Mouse (Mus musculus) induced T-regulatory cell, adult 2 months (primary cell): ENCODE results near the gene Pcyox1.
"Not testable (repeated sequence)": the region's sequence is repeated elsewhere in the genome, so short reads cannot be mapped to it uniquely, and the experiment has no call there.

Experiments
- DNase-seq: peaks from one replicate; pipeline ENCODE4 v3.0.0-alpha.2; 2012; ENCODE audit warnings: low read depth

The Pcyox1 gene

GRCm38 (mm10) chr6:86397257-86397980, 465 bp upstream of the Pcyox1 start:
- no peak for DNase-seq

DNA sequence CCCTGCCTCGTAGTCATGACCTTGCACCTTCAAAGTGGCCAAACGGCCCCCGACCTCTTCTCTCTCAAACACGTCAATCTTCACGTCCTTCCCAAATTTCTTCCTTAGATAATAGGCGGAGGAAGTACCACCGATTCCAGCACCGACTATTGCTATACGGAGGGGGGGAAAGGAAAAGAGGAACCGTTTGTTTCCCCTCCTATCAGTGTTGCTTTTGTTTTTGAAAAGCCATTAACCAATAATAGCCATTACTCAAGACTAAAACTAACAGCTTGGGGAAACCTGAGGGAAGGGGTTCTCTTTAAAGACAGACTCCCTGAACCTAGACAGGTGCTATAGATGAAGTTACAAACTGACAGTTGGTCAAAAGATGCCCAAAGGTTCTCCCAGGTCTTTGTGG, 985 bp downstream of the Pcyox1 start:
- DNase-seq: no peak

GRCm38 (mm10) chr6:86395021-86395420, 1.9 kb downstream of the Pcyox1 start:
- DNase-seq: no peak

DNA sequence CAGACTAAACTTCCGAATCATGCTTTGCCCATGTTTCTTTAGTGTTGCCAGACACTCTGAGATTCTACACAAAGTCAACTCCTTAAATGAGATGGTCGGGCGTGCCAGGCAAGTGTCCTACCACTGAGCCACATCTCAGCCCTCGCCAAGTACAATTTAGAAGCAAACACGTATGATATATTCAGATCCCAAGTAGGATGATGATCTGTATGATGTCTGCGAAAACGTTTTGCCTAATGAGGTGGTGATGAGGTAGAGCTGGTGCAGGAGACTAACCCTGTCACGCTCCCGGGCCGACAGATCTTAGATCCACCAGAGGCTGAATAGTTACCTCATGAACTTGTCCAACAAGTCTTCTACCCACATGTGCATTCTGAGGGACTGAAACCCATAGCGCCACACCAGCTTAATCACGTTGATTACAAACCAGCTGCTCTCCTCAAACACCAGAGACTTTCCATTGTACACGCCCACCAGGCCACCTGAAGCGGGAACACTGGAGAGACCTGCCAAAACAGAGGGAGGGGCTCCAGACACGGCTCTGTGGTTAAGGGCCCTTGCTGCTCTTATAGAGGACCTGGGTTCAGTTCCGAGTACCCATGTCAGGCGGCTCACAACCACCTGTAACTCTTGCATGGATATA, 2.8 kb downstream of the Pcyox1 start:
- no peak for DNase-seq

DNA sequence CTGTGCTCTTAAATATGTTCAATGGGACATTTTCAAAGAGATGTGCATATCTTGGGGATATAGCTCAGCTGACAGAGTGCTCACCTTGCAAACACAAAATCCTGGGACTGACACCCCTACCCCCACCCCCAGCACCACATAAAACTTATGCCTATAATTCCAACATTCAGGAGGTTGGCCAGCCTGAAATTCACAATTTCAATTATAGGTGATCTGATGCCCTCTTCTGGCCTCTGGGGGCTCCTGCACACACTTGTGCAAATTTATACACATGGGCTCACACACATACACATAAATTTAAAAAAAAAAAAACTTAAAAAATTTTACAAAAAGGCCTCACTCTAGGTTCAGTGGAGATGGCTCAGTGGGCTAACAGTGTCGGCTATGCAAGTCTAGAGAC, 3.8 kb downstream of the Pcyox1 start:
- no peak for DNase-seq

GRCm38 (mm10) chr6:86391326-86391725, 5.6 kb downstream of the Pcyox1 start:
- DNase-seq: peak; percentile 63

GRCm38 (mm10) chr6:86388461-86388860, 8.5 kb downstream of the Pcyox1 start:
- DNase-seq: no peak

DNA sequence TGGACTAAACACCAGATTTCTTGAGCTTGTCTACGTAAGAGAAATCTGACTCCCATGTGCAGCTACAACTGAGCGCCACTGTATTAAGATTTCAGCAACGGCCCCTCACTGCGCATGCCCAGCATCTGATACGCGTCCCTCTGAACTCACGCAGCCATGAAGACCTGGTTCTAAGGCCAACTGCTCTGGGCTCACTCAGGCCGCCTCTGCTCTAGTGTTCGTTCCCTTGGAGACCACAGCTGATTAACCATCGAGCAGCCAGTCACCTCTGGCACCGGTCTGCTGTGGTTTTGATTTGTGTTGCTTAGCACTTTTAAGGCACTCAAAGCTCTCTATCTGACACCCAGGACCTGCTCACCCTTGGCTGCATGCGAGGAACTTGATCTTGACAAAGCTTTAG, 9.6 kb downstream of the Pcyox1 start:
- no peak for DNase-seq

DNA sequence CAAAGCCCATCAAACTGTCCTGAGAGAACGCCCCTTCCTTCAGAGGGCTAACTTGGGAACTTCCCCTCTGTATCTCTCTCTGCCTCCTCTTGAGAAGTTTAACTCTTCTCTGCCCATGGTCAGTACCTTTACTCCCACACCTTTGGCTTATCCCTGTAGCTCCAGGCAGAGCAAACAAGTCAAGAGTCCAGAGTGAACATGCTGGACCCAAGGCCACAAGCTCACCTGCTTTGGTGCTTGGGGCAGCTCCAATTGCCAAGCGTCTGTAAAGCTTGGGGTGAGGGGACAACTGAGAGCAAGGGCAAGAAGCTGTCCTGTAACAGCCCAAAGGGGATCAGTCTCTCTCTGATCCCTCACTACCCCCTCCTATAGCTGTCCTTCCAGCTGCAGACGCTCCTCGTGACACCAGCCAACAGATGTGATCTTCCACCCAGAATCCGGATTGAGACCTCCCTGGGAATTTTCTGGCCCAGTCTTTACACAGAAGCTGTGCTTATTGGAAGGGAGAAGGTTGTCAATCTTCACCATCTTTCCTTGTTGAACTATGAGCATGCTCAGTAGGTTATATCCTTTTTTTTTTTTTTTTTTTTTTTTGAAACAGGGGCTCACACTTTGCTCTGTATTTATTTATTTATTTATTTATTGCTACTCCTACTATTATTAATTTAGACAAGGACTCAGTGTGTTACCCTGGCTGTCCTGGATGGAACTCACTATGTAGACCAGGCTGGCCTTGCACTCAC, 11.4 kb downstream of the Pcyox1 start:
- no peak for DNase-seq

- no peak for DNase-seq
Measured at GRCm38 (mm10) chr6:86384692-86385091, 12.3 kb downstream of the Pcyox1 start.

GRCm38 (mm10) chr6:86383370-86383769, 13.6 kb downstream of the Pcyox1 start:
- DNase-seq: no peak

- DNase-seq: no peak
Measured at GRCm38 (mm10) chr6:86382551-86382950, 14.4 kb downstream of the Pcyox1 start.

- DNase-seq: not testable (repeated sequence)
Measured at GRCm38 (mm10) chr6:86380112-86380511, 16.8 kb downstream of the Pcyox1 start.

- DNase-seq: no peak
Measured at GRCm38 (mm10) chr6:86378341-86378740, 18.6 kb downstream of the Pcyox1 start.

- no peak for DNase-seq
Measured at GRCm38 (mm10) chr6:86373556-86373955, 23.4 kb downstream of the Pcyox1 start.

- DNase-seq: no peak
Measured at GRCm38 (mm10) chr6:86371950-86372516, 24.9 kb downstream of the Pcyox1 start.

DNA sequence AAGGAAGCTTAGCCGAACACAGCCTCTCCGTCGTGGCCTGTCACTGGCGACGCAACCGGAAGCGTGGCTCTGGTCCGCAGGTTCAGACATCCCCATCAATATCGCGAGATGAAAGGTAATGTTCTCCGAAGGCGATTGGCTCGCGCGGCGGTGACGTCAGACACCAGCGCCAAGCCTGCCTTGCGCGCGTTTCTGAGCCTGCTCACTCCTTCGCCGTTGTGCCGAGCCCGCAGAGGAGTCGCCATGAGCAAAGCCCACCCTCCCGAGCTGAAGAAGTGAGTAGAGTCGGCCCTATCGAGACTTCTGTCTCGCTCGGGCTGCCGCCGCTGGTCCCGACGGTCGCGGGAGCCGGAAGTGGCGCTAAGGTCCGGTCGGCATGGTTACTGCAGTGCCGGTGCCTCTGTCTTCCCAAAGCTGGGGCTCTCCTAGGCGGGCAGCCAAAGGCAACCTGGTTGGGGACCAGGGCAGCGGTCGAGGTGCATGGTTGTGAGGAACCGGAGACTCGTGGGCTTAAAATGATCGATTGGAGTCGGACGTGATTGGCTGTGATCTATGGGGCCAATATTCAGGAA, 25.5 kb downstream of the Pcyox1 start:
- peak; percentile 97 for DNase-seq

GRCm38 (mm10) chr6:86370764-86371339, 26.1 kb downstream of the Pcyox1 start, which contains the start of gene Snrpg:
TSS of gene Snrpg (plus strand) at chr6:86371304.
- no peak for DNase-seq

DNA sequence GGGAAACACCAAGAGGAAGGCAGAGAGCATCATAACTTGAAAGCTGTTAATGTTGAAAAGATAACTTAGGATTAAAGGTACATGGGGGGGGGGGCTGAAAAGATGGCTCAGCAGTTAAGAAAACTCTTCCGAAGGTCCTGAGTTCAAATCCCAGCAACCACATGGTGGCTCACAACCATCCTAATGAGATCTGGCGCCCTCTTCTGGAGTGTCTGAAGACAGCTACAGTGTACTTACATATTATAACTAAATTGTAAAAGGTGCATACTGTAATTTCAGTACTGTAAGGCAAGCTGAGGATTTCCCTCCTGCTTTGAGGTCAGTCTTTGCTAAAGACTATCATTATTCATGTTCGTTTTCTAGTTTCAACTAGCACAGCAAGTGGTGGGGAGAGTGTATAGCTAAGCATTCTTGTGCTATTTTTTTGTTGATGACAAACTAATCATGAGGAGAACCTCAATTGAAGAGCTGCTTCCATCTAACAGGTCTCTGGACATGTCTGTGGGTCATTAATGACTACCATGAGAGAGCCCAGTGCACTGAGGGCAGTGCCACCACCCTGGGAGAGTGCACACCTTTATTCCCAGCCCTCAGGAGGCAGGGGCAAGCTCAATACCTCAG, 26.8 kb downstream of the Pcyox1 start:
- peak; percentile 70 for DNase-seq

DNA sequence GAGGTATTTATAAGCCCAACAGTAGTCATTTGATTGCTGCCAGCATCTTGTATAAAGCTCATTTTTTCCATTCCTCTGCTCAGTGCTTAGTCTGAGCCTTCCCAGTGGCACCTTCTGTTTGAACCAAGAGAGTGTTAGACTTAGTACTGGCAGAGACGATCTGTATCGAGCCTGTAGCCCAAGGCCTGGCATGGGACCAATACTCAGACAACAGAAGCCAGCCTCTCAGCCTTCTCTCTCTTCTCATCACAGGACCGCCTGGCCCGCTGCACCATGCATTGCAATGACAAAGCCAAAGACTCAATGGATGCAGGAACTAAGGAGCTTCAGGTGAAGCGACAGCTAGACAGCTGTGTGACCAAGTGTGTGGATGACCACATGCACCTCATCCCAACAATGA, 28.5 kb downstream of the Pcyox1 start:
- no peak for DNase-seq

GRCm38 (mm10) chr6:86366853-86367249, 30.1 kb downstream of the Pcyox1 start:
- DNase-seq: no peak
